Mouse (Mus musculus): Measurements from ENCODE around the gene Lmo7.

The Lmo7 gene

GRCm38 (mm10) chr14:101778426-101778825 is 48.7 kb downstream of the Lmo7 start:
- no peak for DNase-seq (ENCODE audit: low read depth, low spot score)

- no peak for DNase-seq (ENCODE audit: low read depth, low spot score)
Observed at GRCm38 (mm10) chr14:101780016-101780415, 50.3 kb downstream of the Lmo7 start.

DNA sequence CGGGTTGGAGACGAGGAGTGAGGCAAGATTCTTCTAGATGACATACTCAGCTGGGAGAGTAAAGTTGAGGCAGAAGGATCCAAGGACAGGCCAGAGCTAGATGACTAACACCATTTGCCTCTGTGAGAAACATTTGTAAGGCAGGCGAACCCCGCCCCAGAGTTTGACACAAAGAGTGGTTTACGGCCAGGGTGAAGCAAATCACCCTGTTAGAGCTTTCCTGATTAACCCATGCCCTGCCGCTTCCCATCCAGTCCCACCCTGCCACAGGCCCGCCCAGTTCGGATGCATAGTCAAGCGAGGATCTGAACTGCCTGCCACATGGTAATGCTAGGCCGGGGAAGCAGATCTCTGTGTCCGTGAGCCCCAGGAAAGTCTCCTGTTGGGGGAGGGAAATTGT is 51.5 kb downstream of the Lmo7 start:
- no peak for DNase-seq (ENCODE audit: low read depth, low spot score)

DNA sequence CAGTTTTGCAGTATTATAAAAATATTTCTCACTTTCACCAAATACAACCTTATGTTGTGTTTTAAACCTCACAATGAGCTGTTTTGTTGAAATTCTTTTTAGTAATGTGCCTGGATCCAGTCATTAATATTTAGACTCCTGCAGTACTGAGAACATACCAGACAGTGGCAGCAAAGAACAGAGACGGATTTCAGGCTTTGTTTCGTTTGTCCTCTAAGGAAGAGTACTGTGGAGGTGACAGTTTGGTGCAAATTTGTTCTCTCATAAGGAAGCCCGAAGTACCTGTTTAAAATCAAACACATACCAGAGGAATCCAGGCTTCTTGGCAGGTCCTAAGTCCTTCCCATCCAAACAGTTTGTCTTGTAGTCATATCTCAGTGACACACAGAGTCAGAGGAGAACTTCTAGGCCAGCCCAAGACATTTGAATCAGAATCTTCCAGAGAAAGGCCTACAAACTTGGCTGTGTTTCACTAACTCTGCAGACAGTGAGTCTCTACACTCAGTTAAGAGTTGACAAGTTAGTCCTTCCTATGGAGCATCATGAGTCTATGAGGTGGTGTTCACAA is 52.3 kb downstream of the Lmo7 start:
- DNase-seq (ENCODE audit: low read depth, low spot score) = no peak

DNA sequence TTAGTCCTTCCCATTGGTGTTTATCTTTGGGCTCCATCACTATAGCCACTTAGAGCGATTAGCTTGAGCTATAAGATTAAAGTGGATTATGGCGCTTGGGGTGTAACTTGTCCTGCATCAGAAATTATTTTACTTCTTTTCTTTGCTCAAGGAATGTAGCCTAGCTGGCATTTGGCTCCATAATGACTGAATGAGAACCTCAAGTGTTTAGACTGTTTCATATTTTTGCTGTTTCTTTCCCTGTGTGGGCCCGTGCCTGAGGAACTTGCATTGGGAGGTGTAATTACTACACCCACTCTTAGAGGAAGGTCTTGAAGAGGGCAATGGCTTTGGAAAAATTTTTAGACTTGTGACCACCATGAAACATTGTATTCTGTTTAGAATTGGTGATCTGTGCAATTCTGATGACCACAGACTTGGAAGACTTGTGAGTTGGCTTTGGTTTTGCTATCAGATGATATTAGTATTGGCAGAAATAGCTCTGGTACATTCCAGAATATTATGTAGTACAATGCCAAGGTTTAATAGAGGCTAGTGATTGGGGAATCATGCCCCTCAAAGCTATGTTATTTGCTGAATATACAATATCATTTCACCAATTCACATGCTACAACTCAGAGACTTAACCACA is 54.7 kb downstream of the Lmo7 start:
- DNase-seq (ENCODE audit: low read depth, low spot score) = no peak

DNA sequence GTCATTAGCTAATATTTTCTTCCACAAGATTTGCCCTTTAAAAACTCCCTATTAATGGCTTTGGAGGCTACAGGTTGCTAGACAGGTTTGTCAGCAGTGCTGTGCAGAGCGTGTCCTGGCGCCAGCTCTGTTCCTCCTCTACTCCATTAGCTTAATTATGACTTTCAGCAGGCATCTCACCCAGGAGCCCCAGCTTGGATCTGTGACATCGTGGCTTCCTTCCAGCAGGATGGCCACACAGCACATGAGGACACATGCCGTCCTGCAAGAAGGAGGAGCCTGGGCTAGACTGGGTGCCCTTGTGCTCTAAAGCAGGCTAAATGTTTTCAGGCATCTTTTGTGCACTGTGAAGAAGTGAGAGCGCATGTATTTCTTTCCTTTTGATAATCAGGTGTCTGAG is 58.1 kb downstream of the Lmo7 start:
- no peak for DNase-seq (ENCODE audit: low read depth, low spot score)

DNA sequence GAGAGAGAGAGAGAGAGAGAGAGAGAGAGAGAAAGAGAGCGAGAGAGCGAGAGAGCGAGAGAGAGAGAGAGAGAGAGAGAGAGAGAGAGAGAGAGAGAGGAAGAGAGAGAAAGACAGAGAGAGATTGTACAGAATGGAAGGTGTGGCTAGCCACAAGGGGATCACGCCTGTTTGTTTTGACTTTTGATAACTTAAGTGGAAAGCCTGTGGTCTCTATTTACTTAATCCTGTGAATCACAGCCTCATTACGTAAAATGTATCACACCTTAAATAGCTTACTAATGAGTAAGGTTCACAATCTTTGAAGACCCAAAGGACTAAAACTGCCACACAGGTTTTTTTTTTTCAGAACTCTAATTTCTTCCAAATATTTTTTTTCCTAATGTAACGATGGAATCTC is 58.7 kb downstream of the Lmo7 start:
- no peak for DNase-seq (ENCODE audit: low read depth, low spot score)

DNA sequence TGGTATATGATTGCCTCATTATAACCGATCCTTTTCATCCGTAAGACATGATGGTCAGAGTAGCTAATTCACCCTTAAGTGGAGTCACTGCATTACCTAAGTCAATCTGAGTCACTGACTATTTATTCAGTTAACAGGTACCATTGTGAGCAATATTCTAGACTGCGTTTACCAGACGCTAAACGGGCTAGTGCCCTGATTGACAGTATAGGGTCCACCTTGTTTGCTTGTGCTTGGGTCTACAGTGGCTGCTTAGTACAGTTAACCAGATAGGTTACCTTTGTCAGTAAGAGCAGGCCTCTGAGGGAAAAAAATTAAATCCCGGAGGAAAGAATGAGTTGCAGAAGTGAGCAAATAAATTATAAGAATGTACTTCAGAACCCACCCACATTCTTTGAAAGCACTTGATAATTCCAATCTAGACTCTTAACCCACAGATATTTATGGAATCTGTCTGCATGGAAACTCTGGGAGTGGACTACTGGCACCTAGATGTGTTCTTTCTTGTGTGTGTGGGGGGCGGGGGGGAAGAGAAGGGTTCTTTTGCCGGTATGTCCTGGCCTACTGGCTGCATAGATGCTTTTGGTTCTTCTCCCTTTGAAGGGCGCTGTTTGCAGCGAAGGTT is 64.9 kb downstream of the Lmo7 start:
- no peak for DNase-seq (ENCODE audit: low read depth, low spot score)

GRCm38 (mm10) chr14:101797930-101798500 is 68.3 kb downstream of the Lmo7 start:
- no peak for DNase-seq (ENCODE audit: low read depth, low spot score)

GRCm38 (mm10) chr14:101798766-101799165 is 69.0 kb downstream of the Lmo7 start:
- no peak for DNase-seq (ENCODE audit: low read depth, low spot score)

GRCm38 (mm10) chr14:101801674-101802073 is 71.9 kb downstream of the Lmo7 start:
- no peak for DNase-seq (ENCODE audit: low read depth, low spot score)

DNA sequence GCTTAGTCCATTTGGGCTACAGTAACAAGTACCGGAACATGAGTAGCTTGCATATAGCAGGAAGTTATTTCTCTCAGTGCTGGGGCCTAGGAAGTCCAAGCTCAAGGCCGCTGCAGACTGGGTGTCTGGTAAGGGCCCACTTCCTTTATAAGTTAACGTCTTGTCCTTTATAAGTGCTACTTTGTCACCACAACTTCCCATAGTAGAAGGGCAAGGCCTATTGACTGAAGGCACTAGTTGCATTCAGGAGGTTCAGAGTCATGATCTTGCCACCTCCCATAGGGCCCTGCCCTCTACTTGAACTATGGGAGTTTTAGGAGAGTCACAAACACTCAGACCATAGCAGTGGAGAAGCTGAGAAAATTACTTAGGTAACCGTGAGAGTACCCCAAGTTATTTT is 74.4 kb downstream of the Lmo7 start:
- DNase-seq (ENCODE audit: low read depth, low spot score) = no peak

DNA sequence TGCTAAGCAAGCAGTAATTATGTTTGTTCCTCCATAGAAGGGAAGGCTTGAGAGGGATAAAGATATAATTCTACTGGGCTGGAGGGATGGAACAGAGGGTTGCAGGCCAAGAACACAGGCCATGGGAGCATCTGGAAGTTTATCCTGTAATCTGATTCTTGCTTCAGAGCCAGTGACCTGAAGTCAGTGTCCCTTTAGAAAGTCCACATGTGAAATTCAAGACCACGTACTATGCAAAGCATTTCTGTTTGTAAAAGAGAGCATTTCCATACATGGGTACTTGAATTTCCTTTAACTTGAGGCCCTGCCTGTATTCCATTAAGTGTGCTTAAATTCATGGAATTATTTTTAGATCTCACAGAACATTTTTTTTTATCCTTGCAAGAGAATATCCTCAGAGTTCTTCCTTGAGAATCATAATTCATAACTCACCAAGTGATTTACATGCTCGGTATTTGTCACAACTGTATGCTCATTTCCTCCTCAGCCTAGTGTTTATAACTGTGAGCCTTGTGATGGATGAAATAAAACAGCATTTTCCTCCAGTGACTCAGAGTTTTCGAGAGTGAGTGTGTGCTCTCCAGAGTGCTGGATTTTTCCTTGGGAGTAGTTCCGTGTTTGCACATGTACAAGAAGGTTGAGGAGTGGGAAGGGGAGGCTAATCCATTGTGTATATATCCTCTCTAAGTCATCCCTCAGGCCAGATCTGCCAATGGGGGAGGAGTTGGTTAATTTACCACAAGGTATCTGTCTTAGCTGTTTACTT is 75.0 kb downstream of the Lmo7 start:
- DNase-seq (ENCODE audit: low read depth, low spot score) = no peak

DNA sequence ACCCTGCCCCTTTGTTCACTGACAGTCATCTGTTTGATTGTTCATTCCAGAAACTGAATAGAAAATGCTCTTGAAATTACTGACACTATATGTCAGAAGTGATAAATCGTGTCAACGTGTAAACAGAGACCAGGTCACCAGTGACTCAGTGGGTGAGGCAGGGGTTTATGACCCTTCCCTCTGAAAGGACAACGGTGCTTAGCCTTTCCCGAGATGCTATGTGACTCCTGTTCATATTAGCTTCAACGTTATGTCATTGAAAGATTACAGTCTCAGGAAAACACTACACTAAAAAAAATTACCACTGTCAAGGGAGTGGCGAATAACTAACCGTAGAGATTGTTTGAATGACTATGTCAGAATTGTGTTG is 75.6 kb downstream of the Lmo7 start:
- DNase-seq (ENCODE audit: low read depth, low spot score) = no peak

- no peak for DNase-seq (ENCODE audit: low read depth, low spot score)
Observed at GRCm38 (mm10) chr14:101806058-101806457, 76.3 kb downstream of the Lmo7 start.

- DNase-seq (ENCODE audit: low read depth, low spot score) = no peak
Observed at GRCm38 (mm10) chr14:101806607-101807006, 76.8 kb downstream of the Lmo7 start.

- no peak for DNase-seq (ENCODE audit: low read depth, low spot score)
Observed at GRCm38 (mm10) chr14:101816450-101816849, 86.7 kb downstream of the Lmo7 start.

- DNase-seq (ENCODE audit: low read depth, low spot score) = no peak
Observed at GRCm38 (mm10) chr14:101822390-101822789, 92.6 kb downstream of the Lmo7 start.

GRCm38 (mm10) chr14:101822871-101823270 is 93.1 kb downstream of the Lmo7 start:
- no peak for DNase-seq (ENCODE audit: low read depth, low spot score)

DNA sequence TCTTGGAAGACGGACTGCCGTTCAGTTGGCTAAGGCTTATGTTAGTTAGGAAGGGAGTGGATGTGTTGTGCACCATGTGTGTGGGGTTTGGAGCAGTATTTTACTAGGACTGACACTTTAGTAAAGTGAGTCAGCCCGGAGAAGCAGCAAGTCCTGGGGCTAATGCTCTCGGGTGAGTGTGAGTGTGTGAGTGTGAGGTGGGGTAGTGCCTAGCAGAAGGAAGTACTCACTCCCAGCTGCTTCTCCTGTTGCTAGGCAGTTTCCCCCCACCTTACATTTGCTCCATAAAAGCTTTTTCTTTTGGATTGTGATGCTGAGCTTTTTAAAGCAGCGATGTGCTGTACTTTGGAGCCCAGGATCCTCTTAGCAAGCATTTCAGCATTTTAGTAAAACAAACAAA is 99.9 kb downstream of the Lmo7 start:
- DNase-seq (ENCODE audit: low read depth, low spot score) = no peak

- DNase-seq (ENCODE audit: low read depth, low spot score) = no peak
Observed at GRCm38 (mm10) chr14:101830116-101830515, 100.4 kb downstream of the Lmo7 start.

DNA sequence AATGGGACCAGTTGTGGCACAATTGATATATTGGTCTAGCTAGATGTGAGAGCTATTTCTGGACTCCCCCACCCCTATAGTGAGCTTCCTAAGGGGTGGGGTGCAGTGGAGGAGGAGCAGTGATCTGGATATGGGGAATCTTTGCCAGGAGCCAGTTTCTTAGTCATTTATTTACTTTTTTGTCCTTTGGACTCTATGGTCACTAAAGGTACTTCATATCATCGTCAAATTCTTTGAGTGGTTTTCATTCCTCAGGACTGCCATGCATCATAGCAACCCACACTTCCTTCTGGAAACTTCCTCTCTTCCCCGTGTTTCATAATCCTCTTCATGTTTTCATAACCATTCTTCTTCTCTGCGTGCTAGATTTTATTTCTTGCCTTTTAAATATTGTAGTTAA is 104.4 kb downstream of the Lmo7 start:
- no peak for DNase-seq (ENCODE audit: low read depth, low spot score)

All from CD4-positive, CD25-positive, alpha-beta regulatory T cell, adult 2 months (primary cell).